18 mouse cellular contexts compared by ENCODE assay signal in genomic region chr2:144003544-144003943, GRCm38 (mm10). TPM values are rescaled to one million over a fixed set of nuclear protein-coding genes. Genes with fewer than 3 reads are reported as not detected.
A peak's percentile ranks its signal among the peaks of the same experiment; 100 is the strongest.
DNase-seq lines count a peak whose midpoint lies in the region; ATAC-seq and TF ChIP-seq lines count a peak whose summit lies in the region.
"Had no signal": no experiment of that assay in that cellular context is flagged by ENCODE, and none has a peak within 500 bp of the region (broad histone marks: within the 10 kb centered on the region; RNA-seq: fewer than 3 reads in every experiment).

No protein-coding gene starts in this region.

- H3K9ac ChIP-seq in forebrain, embryonic 14.5 days (ENCODE audit: low read length): no peak overlapping the region
- no peak overlapping the region for H3K9ac ChIP-seq in forebrain, embryonic 15.5 days (replicated peaks)
- H3K9ac ChIP-seq in lung, postnatal 0 days (replicated peaks; ENCODE audit: low read depth): no peak overlapping the region
- H3K9ac ChIP-seq: forebrain, embryonic 12.5 days; liver, embryonic 14.5 days had no signal

- TF ChIP-seq EP300 in lung, postnatal 0 days (IDR thresholded peaks at IDR 0.05): no peak

- H3K9me3 ChIP-seq in forebrain, embryonic 14.5 days (replicated peaks; ENCODE audit: control insufficient read depth, low read length): no peaks in the 10 kb centered on the region
- no peaks in the 10 kb centered on the region for H3K9me3 ChIP-seq in forebrain, embryonic 15.5 days
- H3K9me3 ChIP-seq in lung, postnatal 0 days (ENCODE audit: low read length): no peaks in the 10 kb centered on the region
- H3K9me3 ChIP-seq: forebrain, embryonic 12.5 days had no signal

- 37% methylated on average over 2 of the region's 2 CpGs for WGBS in forebrain, embryonic 14.5 days
- WGBS in forebrain, embryonic 15.5 days: 37% methylated on average over 2 of the region's 2 CpGs
- 17% methylated on average over 2 of the region's 2 CpGs for WGBS in lung, postnatal 0 days

- peak; percentile 35 for DNase-seq in forebrain, embryonic 14.5 days (ENCODE audit: low spot score)
- peak; percentile 20 to 31 for DNase-seq in lung, adult 18-20 months
- DNase-seq in lung, postnatal 0 days (ENCODE audit: low spot score): no peak
- DNase-seq in adrenal gland, postnatal 25 days: peak; percentile 51
- peak; percentile 47 for DNase-seq in lung, postnatal 14 days
- DNase-seq in layer of hippocampus, adult 9-10 months (ENCODE audit: low spot score): no peak
- no peak for DNase-seq in gastrocnemius, adult 8-10 months (ENCODE audit: low spot score in 2 of 2)
- DNase-seq: right cerebral cortex, postnatal 14 days; thymus, adult 2 months had no signal

- no peak overlapping the region for H3K4me3 ChIP-seq in forebrain, embryonic 14.5 days (ENCODE audit: low read depth, low read length)
- no peak overlapping the region for H3K4me3 ChIP-seq in forebrain, embryonic 15.5 days
- no peak overlapping the region for H3K4me3 ChIP-seq in lung, postnatal 0 days (ENCODE audit: low read depth, low read length)
- H3K4me3 ChIP-seq: forebrain, embryonic 12.5 days had no signal

- no peaks in the 10 kb centered on the region for H3K27me3 ChIP-seq in forebrain, embryonic 14.5 days (replicated peaks; ENCODE audit: control insufficient read depth, insufficient read depth, low read length)
- H3K27me3 ChIP-seq in forebrain, embryonic 15.5 days: no peaks in the 10 kb centered on the region
- no peaks in the 10 kb centered on the region for H3K27me3 ChIP-seq in lung, postnatal 0 days (replicated peaks; ENCODE audit: insufficient read depth, low read length)
- H3K27me3 ChIP-seq: CH12.LX; forebrain, embryonic 12.5 days had no signal

- 0 out of 2 replicates have a peak, but pooled peaks cover 2% of the 10 kb centered on the region for H3K4me1 ChIP-seq in forebrain, embryonic 14.5 days (ENCODE audit: control insufficient read depth, insufficient read depth, low read length)
- H3K4me1 ChIP-seq in forebrain, embryonic 15.5 days: peaks cover 5% of the 10 kb centered on the region
- peaks cover 37% of the 10 kb centered on the region; the same call in 1 of the 2 replicates for H3K4me1 ChIP-seq in lung, postnatal 0 days (ENCODE audit: insufficient read depth, low read depth, low read length)
- H3K4me1 ChIP-seq: forebrain, embryonic 12.5 days had no signal

- no peak overlapping the region for H3K27ac ChIP-seq in forebrain, embryonic 14.5 days (ENCODE audit: low read depth, low read length)
- H3K27ac ChIP-seq in forebrain, embryonic 15.5 days (replicated peaks): no peak overlapping the region
- no peak overlapping the region for H3K27ac ChIP-seq in lung, postnatal 0 days (ENCODE audit: low read length)
- H3K27ac ChIP-seq: forebrain, embryonic 12.5 days; liver, embryonic 14.5 days had no signal

- no peaks in the 10 kb centered on the region for H3K36me3 ChIP-seq in forebrain, embryonic 14.5 days (ENCODE audit: control insufficient read depth, insufficient read depth, low read length)
- H3K36me3 ChIP-seq in forebrain, embryonic 15.5 days: no peaks in the 10 kb centered on the region
- H3K36me3 ChIP-seq in lung, postnatal 0 days (ENCODE audit: insufficient read depth, low read length): no peaks in the 10 kb centered on the region
- H3K36me3 ChIP-seq: forebrain, embryonic 12.5 days had no signal

- TF ChIP-seq CTCF in lung, postnatal 0 days (IDR thresholded peaks at IDR 0.05): no peak

- no peak for ATAC-seq in forebrain, embryonic 14.5 days
- no peak for ATAC-seq in forebrain, embryonic 15.5 days (replicated peaks)
- ATAC-seq in lung, postnatal 0 days: no peak
- ATAC-seq: activated CD4-positive, CD25-positive, alpha-beta regulatory T cell, adult 4 months had no signal

- no peak overlapping the region for H3K4me2 ChIP-seq in forebrain, embryonic 14.5 days (ENCODE audit: low read length)
- H3K4me2 ChIP-seq in forebrain, embryonic 15.5 days (replicated peaks): no peak overlapping the region
- H3K4me2 ChIP-seq in lung, postnatal 0 days (replicated peaks; ENCODE audit: low read depth, low read length): no peak overlapping the region
- H3K4me2 ChIP-seq: forebrain, embryonic 12.5 days had no signal

RNA-seq across cellular contexts. Expression of gene Rrbp1, which starts 7.5 kb away (rescaled TPM):
- 15.1 and 15.8 TPM in 2 replicates for polyA plus RNA-seq in forebrain, embryonic 14.5 days (2014; fragmentation: Nextera tagmentation; extraction: Ambion mirVana)
- polyA plus RNA-seq in forebrain, embryonic 15.5 days (2015; fragmentation: Nextera tagmentation; extraction: Ambion mirVana): 18.1 and 18.5 TPM in 2 replicates
- polyA plus RNA-seq in lung, postnatal 0 days (2015; fragmentation: Nextera tagmentation; extraction: Ambion mirVana): 79.4 and 89.2 TPM in 2 replicates
- total RNA-seq in adrenal gland, postnatal 25 days (2021): 192 and 198 TPM in 2 replicates
- total RNA-seq in gastrocnemius, adult 8-10 months (2022): 10 to 100 TPM; 21.1 to 36.7 (median 29.5) TPM

RNA-seq across cellular contexts. Expression of gene Banf2, which starts 29.3 kb away (rescaled TPM):
- polyA plus RNA-seq in forebrain, embryonic 14.5 days (2014; fragmentation: Nextera tagmentation; extraction: Ambion mirVana): not detected in 2 replicates
- not detected in 2 replicates for polyA plus RNA-seq in forebrain, embryonic 15.5 days (2015; fragmentation: Nextera tagmentation; extraction: Ambion mirVana)
- polyA plus RNA-seq in lung, postnatal 0 days (2015; fragmentation: Nextera tagmentation; extraction: Ambion mirVana): not detected in 2 replicates
- not detected in 2 replicates for total RNA-seq in adrenal gland, postnatal 25 days (2021)
- total RNA-seq in gastrocnemius, adult 8-10 months (2022): not detected
- total RNA-seq: CH12.LX; layer of hippocampus, postnatal 14 days; monocyte, adult 5-6 weeks had no signal
- polyA plus RNA-seq: activated CD4-positive, CD25-positive, alpha-beta regulatory T cell, adult 4 months; cortical plate, adult 2 months; forebrain, embryonic 12.5 days; heart, embryonic 14.5 days; liver, embryonic 14.5 days; thymus, adult 2 months had no signal

Comparison
In these comparisons a context has a peak if more than half of its experiments do, and no peak if none do; other contexts are left out.
1. DNase-seq: peak in forebrain, embryonic 14.5 days (single experiment), lung, adult 18-20 months (2 of 2), adrenal gland, postnatal 25 days (single experiment) and lung, postnatal 14 days (single experiment); none in lung, postnatal 0 days (single experiment), layer of hippocampus, adult 9-10 months (single experiment) and gastrocnemius, adult 8-10 months (0 of 2).